ENCODE assay signal across 10 mouse cellular contexts in the genomic region with DNA sequence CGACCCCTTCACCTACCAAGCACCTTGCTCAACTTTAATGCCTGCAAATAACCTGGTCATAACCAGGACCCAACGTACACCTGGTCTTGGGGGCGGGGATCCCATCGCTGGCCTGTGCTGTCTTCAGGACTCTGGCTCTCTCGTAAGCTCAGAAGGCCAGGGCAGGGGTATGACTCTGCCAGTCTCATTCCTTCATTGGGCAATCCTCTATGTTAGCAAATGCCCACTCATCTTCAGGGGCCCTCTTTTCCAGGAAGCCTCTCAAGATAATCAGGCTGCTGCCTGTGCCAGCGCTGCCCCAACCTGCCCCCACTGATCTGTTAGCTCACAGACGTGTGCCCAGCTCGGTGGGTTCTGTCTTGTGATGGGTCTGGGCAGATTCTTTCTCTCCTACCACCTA. TPM values are rescaled to one million over a fixed set of nuclear protein-coding genes. Genes with fewer than 3 reads are reported as not detected.
A peak's percentile ranks its signal among the peaks of the same experiment; 100 is the strongest.
DNase-seq lines count a peak whose midpoint lies in the region; ATAC-seq lines count a peak whose summit lies in the region.
"Had no signal": no experiment of that assay in that cellular context is flagged by ENCODE, and none has a peak within 500 bp of the region (broad histone marks: within the 10 kb centered on the region; RNA-seq: fewer than 3 reads in every experiment).

No protein-coding gene starts in this region.

- WGBS in forebrain, embryonic 10.5 days: 84% methylated on average over 8 of the region's 8 CpGs
- 61% methylated on average over 8 of the region's 8 CpGs for WGBS in forebrain, embryonic 16.5 days
- WGBS in embryonic facial prominence, embryonic 10.5 days: 81% methylated on average over 8 of the region's 8 CpGs
- WGBS in intestine, embryonic 15.5 days: 72% methylated on average over 8 of the region's 8 CpGs

- no peak overlapping the region for H3K9ac ChIP-seq in forebrain, embryonic 16.5 days (replicated peaks; ENCODE audit: low read depth, low read length)
- H3K9ac ChIP-seq in intestine, embryonic 15.5 days: no peak overlapping the region

- H3K4me3 ChIP-seq in forebrain, embryonic 10.5 days: peak overlapping the region; percentile 26; the same call in 1 of the 2 replicates
- H3K4me3 ChIP-seq in forebrain, embryonic 16.5 days (replicated peaks; ENCODE audit: low read length): no peak overlapping the region
- no peak overlapping the region for H3K4me3 ChIP-seq in embryonic facial prominence, embryonic 10.5 days
- H3K4me3 ChIP-seq in intestine, embryonic 15.5 days (replicated peaks): no peak overlapping the region
- H3K4me3 ChIP-seq: erythroblast, embryonic 14.5 days; heart, adult 2 months had no signal

- H3K27ac ChIP-seq in forebrain, embryonic 10.5 days: peak overlapping the region; percentile 96
- no peak overlapping the region for H3K27ac ChIP-seq in forebrain, embryonic 16.5 days (ENCODE audit: low read length)
- peak overlapping the region; percentile 91 for H3K27ac ChIP-seq in embryonic facial prominence, embryonic 10.5 days (replicated peaks)
- H3K27ac ChIP-seq in intestine, embryonic 15.5 days: peak overlapping the region; percentile 87; the same call in 1 of the 2 replicates
- H3K27ac ChIP-seq: heart, adult 2 months had no signal

- no peak for ATAC-seq in forebrain, embryonic 16.5 days
- no peak for ATAC-seq in intestine, embryonic 15.5 days
- ATAC-seq in megakaryocyte progenitor cell, adult 5-6 weeks (replicated peaks; ENCODE audit: poor library complexity): peak; percentile 28

- peaks cover 95% of the 10 kb centered on the region for H3K36me3 ChIP-seq in forebrain, embryonic 10.5 days (replicated peaks)
- peaks cover 6% of the 10 kb centered on the region; the same call in 1 of the 2 replicates for H3K36me3 ChIP-seq in forebrain, embryonic 16.5 days (ENCODE audit: control insufficient read depth, insufficient read depth)
- H3K36me3 ChIP-seq in embryonic facial prominence, embryonic 10.5 days (replicated peaks): peaks cover 89% of the 10 kb centered on the region
- H3K36me3 ChIP-seq in intestine, embryonic 15.5 days: peaks cover 18% of the 10 kb centered on the region

- DNase-seq in forebrain, embryonic 10.5 days (ENCODE audit: extremely low spot score, low spot score): no peak
- DNase-seq in embryonic facial prominence, embryonic 10.5 days (ENCODE audit: low spot score): no peak
- DNase-seq in cerebellum, adult 8-10 months: no peak
- DNase-seq in left cerebral cortex, adult 9 months (ENCODE audit: low spot score in 2 of 2): no peak
- no peak for DNase-seq in cerebellum, postnatal 4 days (ENCODE audit: low spot score in 2 of 2)

- no peak overlapping the region for H3K4me2 ChIP-seq in forebrain, embryonic 16.5 days (ENCODE audit: low read length)
- no peak overlapping the region; the same call in 1 of the 2 replicates for H3K4me2 ChIP-seq in intestine, embryonic 15.5 days (replicated peaks)

- H3K9me3 ChIP-seq in forebrain, embryonic 10.5 days: peaks cover 11% of the 10 kb centered on the region; the same call in 1 of the 2 replicates
- H3K9me3 ChIP-seq in forebrain, embryonic 16.5 days (ENCODE audit: control insufficient read depth, low read length): peaks cover 3% of the 10 kb centered on the region; the same call in 1 of the 2 replicates
- peaks cover 7% of the 10 kb centered on the region; the same call in 1 of the 2 replicates for H3K9me3 ChIP-seq in embryonic facial prominence, embryonic 10.5 days
- no peaks in the 10 kb centered on the region for H3K9me3 ChIP-seq in intestine, embryonic 15.5 days

- peaks cover 96% of the 10 kb centered on the region for H3K4me1 ChIP-seq in forebrain, embryonic 10.5 days
- peaks cover 56% of the 10 kb centered on the region for H3K4me1 ChIP-seq in forebrain, embryonic 16.5 days (replicated peaks; ENCODE audit: control insufficient read depth, insufficient read depth, low read length)
- peaks cover 95% of the 10 kb centered on the region for H3K4me1 ChIP-seq in embryonic facial prominence, embryonic 10.5 days
- peaks cover 76% of the 10 kb centered on the region for H3K4me1 ChIP-seq in intestine, embryonic 15.5 days (replicated peaks)

- no peaks in the 10 kb centered on the region for H3K27me3 ChIP-seq in forebrain, embryonic 10.5 days (ENCODE audit: poor library complexity, severe bottlenecking)
- H3K27me3 ChIP-seq in forebrain, embryonic 16.5 days (replicated peaks; ENCODE audit: control insufficient read depth, insufficient read depth, low read length): no peaks in the 10 kb centered on the region
- no peaks in the 10 kb centered on the region for H3K27me3 ChIP-seq in embryonic facial prominence, embryonic 10.5 days (replicated peaks; ENCODE audit: low read depth, poor library complexity, severe bottlenecking)
- no peaks in the 10 kb centered on the region for H3K27me3 ChIP-seq in intestine, embryonic 15.5 days (replicated peaks)

RNA-seq across cellular contexts. Expression of a gene that starts 17.2 kb away (rescaled TPM):
- polyA plus RNA-seq in forebrain, embryonic 10.5 days (2016; fragmentation: Nextera tagmentation; extraction: Ambion mirVana): 99.7 and 102 TPM in 2 replicates
- polyA plus RNA-seq in forebrain, embryonic 16.5 days (2015; fragmentation: Nextera tagmentation; extraction: Ambion mirVana): 77.0 and 81.6 TPM in 2 replicates
- 88.2 and 95.5 TPM in 2 replicates for polyA plus RNA-seq in embryonic facial prominence, embryonic 10.5 days (2016; fragmentation: Nextera tagmentation; extraction: Ambion mirVana)
- polyA plus RNA-seq in intestine, embryonic 15.5 days (2015; fragmentation: Nextera tagmentation; extraction: Ambion mirVana): 57.7 and 62.4 TPM in 2 replicates
- 0.07 TPM in 1 of 2 replicates, not detected in the other for total RNA-seq in megakaryocyte progenitor cell, adult 5-6 weeks (2015)
- total RNA-seq in megakaryocyte progenitor cell, adult 5-6 weeks (2017): 0.24 TPM in 1 of 2 replicates, not detected in the other
